Mouse (Mus musculus): ENCODE measurements around the gene Lypd6. TPM values are rescaled to one million over a fixed set of nuclear protein-coding genes. Genes with fewer than 3 reads are reported as not detected.

Gene Lypd6
- polyA plus RNA-seq, 1 experiment = 3.1 TPM

DNA sequence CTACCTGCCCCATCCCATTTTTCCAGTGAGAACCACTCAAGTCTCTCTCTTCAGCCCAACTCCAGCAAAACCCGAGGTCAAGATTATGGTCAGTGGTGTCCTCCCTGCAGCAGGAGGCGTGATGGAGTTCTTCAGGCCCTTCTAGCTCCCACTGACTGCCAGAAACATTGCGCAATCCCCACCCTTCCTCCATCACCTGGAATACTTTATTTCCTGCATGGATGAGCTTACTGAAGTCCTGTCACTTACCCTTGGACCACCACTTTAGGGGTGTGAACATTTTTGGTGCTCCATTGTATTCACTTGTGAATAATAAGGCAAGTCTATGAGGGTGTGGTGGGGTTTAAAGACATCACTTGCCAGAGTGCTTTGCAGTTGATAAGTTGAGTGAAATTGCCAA, 85.7 kb downstream of the Lypd6 start:
- no peaks in the 10 kb centered on the region for H3K4me1 ChIP-seq (ENCODE audit: control insufficient read depth, insufficient read depth, low read length)
- no peak for TF ChIP-seq CTCF (IDR thresholded peaks at IDR 0.05; ENCODE audit: insufficient read depth, low read length)
- TF ChIP-seq POLR2A (IDR thresholded peaks at IDR 0.05; ENCODE audit: borderline replicate concordance, extremely low read depth, low read depth, low read length) = no peak
- no peak overlapping the region for H3K4me3 ChIP-seq (replicated peaks; ENCODE audit: extremely low read depth, low read depth, low read length)
- 80% methylated on average over 3 of the region's 3 CpGs for WGBS
- DNase-seq = no peak

DNA sequence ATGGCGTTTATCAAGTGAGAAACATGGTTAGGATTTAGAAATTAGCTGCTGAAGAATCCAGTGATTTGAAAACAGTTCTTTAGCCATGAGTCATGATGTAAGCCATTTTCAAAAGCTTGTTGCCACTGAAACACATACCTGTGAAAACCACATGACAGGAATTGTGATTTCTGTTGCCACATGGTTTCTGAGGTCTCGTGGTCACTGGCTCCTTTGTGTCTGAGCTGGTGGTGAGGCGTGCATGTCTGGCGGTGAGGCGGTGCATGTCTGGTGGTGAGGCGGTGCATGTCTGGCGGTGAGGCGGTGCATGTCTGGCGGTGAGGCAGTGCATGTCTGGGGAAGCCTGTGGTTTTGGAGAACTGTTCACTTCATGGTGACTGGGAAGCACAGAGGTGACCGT, 89.8 kb downstream of the Lypd6 start:
- no peak for TF ChIP-seq CTCF (IDR thresholded peaks at IDR 0.05; ENCODE audit: insufficient read depth, low read length)
- TF ChIP-seq POLR2A (IDR thresholded peaks at IDR 0.05; ENCODE audit: borderline replicate concordance, extremely low read depth, low read depth, low read length) = no peak
- no peak for DNase-seq
- 93% methylated on average over 10 of the region's 10 CpGs for WGBS
- no peaks in the 10 kb centered on the region for H3K4me1 ChIP-seq (ENCODE audit: control insufficient read depth, insufficient read depth, low read length)
- no peak overlapping the region for H3K4me3 ChIP-seq (replicated peaks; ENCODE audit: extremely low read depth, low read depth, low read length)

GRCm38 (mm10) chr2:50160069-50160468, 93.8 kb downstream of the Lypd6 start:
- Histone ChIP-seq H3K4me1 (ENCODE audit: control insufficient read depth, insufficient read depth, low read length) (no peaks in the 10 kb centered on the region), H3K4me3 (replicated peaks; ENCODE audit: extremely low read depth, low read depth, low read length) (no peak overlapping the region)
- 91% methylated on average over 3 of the region's 3 CpGs for WGBS
- DNase-seq = no peak
- TF ChIP-seq POLR2A (IDR thresholded peaks at IDR 0.05; ENCODE audit: borderline replicate concordance, extremely low read depth, low read depth, low read length) (no peak), CTCF (IDR thresholded peaks at IDR 0.05; ENCODE audit: insufficient read depth, low read length) (no peak)

DNA sequence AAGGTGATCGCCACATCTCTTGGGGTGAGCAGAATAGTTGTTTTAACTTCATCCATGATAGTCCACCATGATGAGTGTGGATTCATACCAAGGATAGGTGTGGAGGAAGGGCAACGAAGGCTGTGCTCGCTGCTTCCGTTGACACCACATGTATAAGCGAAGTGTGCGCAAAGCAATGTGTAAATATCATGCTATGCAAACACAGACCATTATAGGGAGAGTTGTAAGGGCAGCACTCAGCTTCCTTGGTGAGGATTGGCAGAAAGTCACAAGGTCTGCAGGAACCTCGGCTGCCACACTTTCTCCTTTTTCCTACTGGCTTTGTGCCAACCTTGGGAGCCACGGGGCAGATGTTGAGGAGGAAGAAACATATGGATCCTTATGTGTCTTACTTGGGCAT, 97.4 kb downstream of the Lypd6 start:
- no peak for DNase-seq
- H3K4me1 ChIP-seq (ENCODE audit: control insufficient read depth, insufficient read depth, low read length) = no peaks in the 10 kb centered on the region
- 64% methylated on average over 8 of the region's 8 CpGs for WGBS
- no peak overlapping the region for H3K4me3 ChIP-seq (replicated peaks; ENCODE audit: extremely low read depth, low read depth, low read length)
- TF ChIP-seq CTCF (IDR thresholded peaks at IDR 0.05; ENCODE audit: insufficient read depth, low read length) = no peak
- TF ChIP-seq POLR2A (IDR thresholded peaks at IDR 0.05; ENCODE audit: borderline replicate concordance, extremely low read depth, low read depth, low read length) = no peak

DNA sequence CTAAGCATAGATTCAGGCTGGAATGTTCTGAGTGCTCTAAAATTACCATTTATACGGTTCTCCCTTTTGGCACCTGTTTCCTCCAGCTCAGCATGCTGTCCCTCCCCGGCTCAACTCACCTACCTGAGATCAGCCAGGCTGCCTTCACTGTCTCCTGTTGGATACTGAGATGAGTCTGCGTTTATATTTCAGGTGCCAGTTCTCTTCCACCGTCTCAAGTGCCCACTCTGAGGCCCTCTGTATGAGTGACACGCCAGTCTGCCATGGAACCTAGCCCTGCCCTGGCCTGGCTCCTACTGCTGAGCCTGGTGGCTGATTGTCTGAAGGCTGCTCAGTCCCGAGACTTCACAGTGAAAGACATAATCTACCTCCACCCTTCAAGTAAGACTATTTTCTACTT, 99.0 kb downstream of the Lypd6 start:
- Histone ChIP-seq H3K4me1 (ENCODE audit: control insufficient read depth, insufficient read depth, low read length) (no peaks in the 10 kb centered on the region), H3K4me3 (replicated peaks; ENCODE audit: extremely low read depth, low read depth, low read length) (no peak overlapping the region)
- 45% methylated on average over 6 of the region's 6 CpGs for WGBS
- TF ChIP-seq POLR2A (IDR thresholded peaks at IDR 0.05; ENCODE audit: borderline replicate concordance, extremely low read depth, low read depth, low read length) = no peak
- TF ChIP-seq CTCF (IDR thresholded peaks at IDR 0.05; ENCODE audit: insufficient read depth, low read length) = no peak
- DNase-seq = no peak

DNA sequence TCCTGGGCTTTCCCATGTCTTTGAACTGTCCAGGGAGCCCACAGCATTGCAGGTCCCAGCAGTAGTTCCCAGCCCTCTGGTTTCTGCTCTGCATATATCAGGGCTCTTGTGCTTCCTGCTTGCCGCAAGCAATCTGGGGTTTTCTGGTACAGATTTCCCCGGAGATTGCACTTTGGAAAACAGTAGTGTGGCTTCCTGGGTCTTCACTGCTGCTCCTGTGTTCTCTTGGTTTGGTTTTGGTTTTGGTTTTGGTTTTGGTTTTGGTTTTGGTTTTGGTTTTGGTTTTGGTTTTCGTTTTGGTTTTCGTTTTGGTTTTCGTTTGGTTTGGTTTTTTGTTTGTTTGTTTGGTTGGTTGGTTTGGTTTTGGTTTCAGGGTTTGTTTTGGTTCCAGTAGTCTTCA, 99.9 kb downstream of the Lypd6 start:
- TF ChIP-seq POLR2A (IDR thresholded peaks at IDR 0.05; ENCODE audit: borderline replicate concordance, extremely low read depth, low read depth, low read length) (no peak), CTCF (IDR thresholded peaks at IDR 0.05; ENCODE audit: insufficient read depth, low read length) (no peak)
- Histone ChIP-seq H3K4me3 (replicated peaks; ENCODE audit: extremely low read depth, low read depth, low read length) (no peak overlapping the region), H3K4me1 (ENCODE audit: control insufficient read depth, insufficient read depth, low read length) (no peaks in the 10 kb centered on the region)
- DNase-seq = no peak
- 68% methylated on average over 5 of the region's 5 CpGs for WGBS

GRCm38 (mm10) chr2:50173730-50174528, 107.7 kb downstream of the Lypd6 start:
- DNase-seq = no peak
- Histone ChIP-seq H3K4me3 (replicated peaks; ENCODE audit: extremely low read depth, low read depth, low read length) (no peak overlapping the region), H3K4me1 (ENCODE audit: control insufficient read depth, insufficient read depth, low read length) (no peaks in the 10 kb centered on the region)
- WGBS = 86% methylated on average over 12 of the region's 12 CpGs
- no peak for TF ChIP-seq CTCF (IDR thresholded peaks at IDR 0.05; ENCODE audit: insufficient read depth, low read length)
- no peak for TF ChIP-seq POLR2A (IDR thresholded peaks at IDR 0.05; ENCODE audit: borderline replicate concordance, extremely low read depth, low read depth, low read length)

DNA sequence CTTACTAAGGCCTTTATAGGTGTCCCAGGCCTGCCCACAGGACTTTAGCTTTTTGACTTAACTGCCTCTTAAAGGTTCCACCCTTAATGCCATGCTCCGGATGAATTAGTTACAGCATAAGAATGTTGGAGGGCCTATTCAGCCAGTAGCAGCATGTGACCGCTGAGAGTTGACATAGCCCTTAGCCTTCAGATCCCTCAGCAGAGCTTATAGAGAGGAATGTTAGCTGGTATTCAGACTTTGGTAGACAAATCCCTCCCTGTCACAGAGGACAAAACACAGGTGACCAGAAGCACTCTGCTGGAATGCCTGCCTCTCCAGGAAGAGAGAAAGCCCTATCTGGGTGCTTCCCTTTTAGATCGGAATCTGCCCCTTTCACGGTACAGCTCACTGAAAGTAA, 109.5 kb downstream of the Lypd6 start:
- Histone ChIP-seq H3K4me1 (ENCODE audit: control insufficient read depth, insufficient read depth, low read length) (no peaks in the 10 kb centered on the region), H3K4me3 (replicated peaks; ENCODE audit: extremely low read depth, low read depth, low read length) (no peak overlapping the region)
- no peak for TF ChIP-seq POLR2A (IDR thresholded peaks at IDR 0.05; ENCODE audit: borderline replicate concordance, extremely low read depth, low read depth, low read length)
- TF ChIP-seq CTCF (IDR thresholded peaks at IDR 0.05; ENCODE audit: insufficient read depth, low read length) = no peak
- DNase-seq = no peak
- 55% methylated on average over 4 of the region's 4 CpGs for WGBS

DNA sequence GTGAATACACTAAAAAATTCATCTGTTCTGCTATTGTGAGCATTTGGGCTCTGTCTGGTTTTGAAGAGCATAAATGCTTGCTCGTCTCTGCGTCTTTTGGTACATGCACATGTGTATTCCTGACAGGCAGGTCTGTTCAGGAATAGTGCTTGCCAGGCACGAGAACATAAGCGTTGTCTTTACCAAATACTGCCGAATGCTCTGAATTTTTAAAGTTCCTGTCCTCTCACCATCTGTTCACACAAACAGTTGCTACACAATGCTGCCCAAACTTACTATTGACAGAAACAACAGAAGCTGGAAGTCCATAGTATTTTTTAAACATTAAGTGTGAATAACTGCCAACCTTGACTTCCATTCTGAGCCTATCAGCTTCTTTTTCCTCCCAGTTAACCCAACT, 112.9 kb downstream of the Lypd6 start:
- no peak for TF ChIP-seq POLR2A (IDR thresholded peaks at IDR 0.05; ENCODE audit: borderline replicate concordance, extremely low read depth, low read depth, low read length)
- TF ChIP-seq CTCF (IDR thresholded peaks at IDR 0.05; ENCODE audit: insufficient read depth, low read length) = no peak
- 88% methylated on average over 5 of the region's 5 CpGs for WGBS
- DNase-seq = no peak
- Histone ChIP-seq H3K4me1 (ENCODE audit: control insufficient read depth, insufficient read depth, low read length) (no peaks in the 10 kb centered on the region), H3K4me3 (replicated peaks; ENCODE audit: extremely low read depth, low read depth, low read length) (no peak overlapping the region)

- no peak for TF ChIP-seq POLR2A (IDR thresholded peaks at IDR 0.05; ENCODE audit: borderline replicate concordance, extremely low read depth, low read depth, low read length)
- TF ChIP-seq CTCF (IDR thresholded peaks at IDR 0.05; ENCODE audit: insufficient read depth, low read length) = no peak
- 90% methylated on average over 3 of the region's 3 CpGs for WGBS
- Histone ChIP-seq H3K4me1 (ENCODE audit: control insufficient read depth, insufficient read depth, low read length) (no peaks in the 10 kb centered on the region), H3K4me3 (replicated peaks; ENCODE audit: extremely low read depth, low read depth, low read length) (no peak overlapping the region)
- no peak for DNase-seq
Measured at GRCm38 (mm10) chr2:50180423-50180822, 114.2 kb downstream of the Lypd6 start.

Measured in lung, adult 2 months (tissue).